Mouse (Mus musculus) cerebral cortex, adult 2 months (tissue): ENCODE measurements around the gene Fam98c.

Experiments
- WGBS: fragments of 180-500 bp; shearing (Covaris S2); methylation state at CpG from one replicate; pipeline ENCODE4 v1.1.7; 2018; 5-methylcytosine and 5-hydroxymethylcytosine counted together

The Fam98c gene

GRCm38 (mm10) chr7:29108992-29109955 is 46.8 kb downstream of the Fam98c start:
- WGBS, result 35% methylated on average over 38 of the region's 38 CpGs
